Mouse (Mus musculus) left cerebral cortex, adult 2 months (tissue): ENCODE measurements around the gene Pzp. TPM values are rescaled to one million over a fixed set of nuclear protein-coding genes. Genes with fewer than 3 reads are reported as not detected.

Experiments
- DNase-seq, 2 experiments: peaks; one replicate each; pipeline ENCODE4 v3.0.0; 2021 to 2022; ENCODE audit warnings: low spot score in 2 of 2, mixed read lengths in 1 of 2; ENCODE audit errors: extremely low spot score in 1 of 2
- H3K27ac ChIP-seq: fragments of 200-600 bp; 2 replicates; pipeline ENCODE4 v1.8.1; 2022
- H3K4me3 ChIP-seq: fragments of 200-600 bp; 2 replicates; pipeline ENCODE4 v1.8.1; 2022
- CTCF ChIP-seq: fragments of 200-600 bp; IDR thresholded peaks from 2 replicates; pipeline ENCODE4 v1.8.1; 2022; ENCODE audit warnings: antibody characterized with exemption, mild to moderate bottlenecking, moderate library complexity
- intact Hi-C: fragments of 180-260 bp; cut with DNase I; formaldehyde crosslinking; loops from one replicate; pipeline ENCODE4 v1.15.1; 2025
- total RNA-seq, 2 experiments: library from RNA; stranded (reverse); gene quantifications; 2 replicates each; pipeline ENCODE4 v1.2.3; 2021

The Pzp gene
- total RNA-seq, 2 experiments from 2014 or later, result not detected

GRCm38 (mm10) chr6:128440238-128440637 is 86.3 kb downstream of the Pzp start:
- Histone ChIP-seq H3K4me3 (no peak overlapping the region), H3K27ac (no peak overlapping the region)
- no peak for DNase-seq
- intact Hi-C loops, result loop anchor here (10.0 kb wide), 1 partner anchor 185 kb away; the partner anchor contains the start of gene Klrb1a
- peak; percentile 3; the same call in 1 of the 2 replicates for TF ChIP-seq CTCF

GRCm38 (mm10) chr6:128438871-128439341 is 87.6 kb downstream of the Pzp start:
- Histone ChIP-seq H3K27ac (peak overlapping the region; percentile 71), H3K4me3 (peak overlapping the region; percentile 98)
- DNase-seq, result no peak
- TF ChIP-seq CTCF, result no peak
- intact Hi-C loops, result loop anchor here (5.0 to 10.0 kb wide), 2 partner anchors 38 to 1096 kb away; partner anchors contain the start of gene Gabarapl1

GRCm38 (mm10) chr6:128438317-128438870 is 88.1 kb downstream of the Pzp start, which contains the start of gene Fkbp4:
TSS of gene Fkbp4 (minus strand) at chr6:128438677.
- peak within 1 kb of the TSS; percentile 98 for H3K4me3 ChIP-seq
- peak; percentile 95 for DNase-seq
- no peak; the same call in 1 of the 2 replicates for TF ChIP-seq CTCF
- intact Hi-C loops, result loop anchor here (5.0 to 10.0 kb wide), 2 partner anchors 39 to 1096 kb away; partner anchors contain the start of gene Gabarapl1
- peak within 1 kb of the TSS; percentile 91 for H3K27ac ChIP-seq

- Histone ChIP-seq H3K4me3 (peak overlapping the region; percentile 98), H3K27ac (peak overlapping the region; percentile 91)
- DNase-seq, result peak; percentile 55 to 67
- no peak for TF ChIP-seq CTCF
- intact Hi-C loops, result loop anchor here (5.0 to 10.0 kb wide), 2 partner anchors 39 to 1097 kb away; partner anchors contain the start of gene Gabarapl1
These were observed 88.7 kb downstream of the Pzp start for GRCm38 (mm10) chr6:128437731-128438316.

GRCm38 (mm10) chr6:128437288-128437687 is 89.2 kb downstream of the Pzp start:
- intact Hi-C loops, result loop anchor here (5.0 to 10.0 kb wide), 2 partner anchors 40 to 1098 kb away; partner anchors contain the start of gene Gabarapl1
- H3K4me3 ChIP-seq, result peak overlapping the region; percentile 98
- no peak for TF ChIP-seq CTCF
- DNase-seq, result no peak
- H3K27ac ChIP-seq, result peak overlapping the region; percentile 91

GRCm38 (mm10) chr6:128436356-128437005 is 90.0 kb downstream of the Pzp start:
- no peak overlapping the region for H3K27ac ChIP-seq
- intact Hi-C loops, result loop anchor here (5.0 to 10.0 kb wide), 2 partner anchors 41 to 1098 kb away; partner anchors contain the start of gene Gabarapl1
- no peak for DNase-seq
- no peak overlapping the region for H3K4me3 ChIP-seq
- TF ChIP-seq CTCF, result no peak

GRCm38 (mm10) chr6:128435474-128435873 is 91.0 kb downstream of the Pzp start:
- intact Hi-C loops, result loop anchor here (5.0 to 10.0 kb wide), 2 partner anchors 42 to 1099 kb away; partner anchors contain the start of gene Gabarapl1
- no peak overlapping the region for H3K4me3 ChIP-seq
- H3K27ac ChIP-seq, result no peak overlapping the region
- no peak for DNase-seq
- TF ChIP-seq CTCF, result no peak

Other genes with a start within 250 kb of the Pzp start
- 1 to 10 TPM in 1 of 2 experiments, under 1 TPM in 1; 0.91 to 1.7 TPM for gene Tead4, start 225.9 kb downstream of the Pzp start, total RNA-seq
- gene Tulp3, start 170.9 kb downstream of the Pzp start, total RNA-seq, result 10 to 100 TPM; 20.1 to 21.9 TPM
- 10 to 100 TPM; 18.4 to 19.1 TPM for gene Rhno1, start 163.8 kb downstream of the Pzp start, total RNA-seq
- gene Foxm1, start 163.8 kb downstream of the Pzp start, total RNA-seq, result 1 to 10 TPM; 1.1 to 2.1 TPM
- 1 to 10 TPM in 1 of 2 experiments, under 1 TPM in 1; 0.79 to 1.1 TPM for gene Tex52, start 151.3 kb downstream of the Pzp start, total RNA-seq
- not detected for gene Gm44596, start 151.2 kb downstream of the Pzp start, total RNA-seq
- gene Nrip2, start 127.4 kb downstream of the Pzp start, total RNA-seq, result 10 to 100 TPM; 12.7 to 13.7 TPM
- 10 to 100 TPM; 34.8 to 36.0 TPM for gene Itfg2, start 101.8 kb downstream of the Pzp start, total RNA-seq
- 100 to 1,000 TPM; 118 TPM for gene Fkbp4, start 88.0 kb downstream of the Pzp start, total RNA-seq
- gene A2ml1, start 54.9 kb upstream of the Pzp start, total RNA-seq, result 10 to 100 TPM; 13.7 to 14.6 TPM
- gene Klrb1a, start 96.8 kb upstream of the Pzp start, total RNA-seq, result not detected
- gene Clec2h, start 135.7 kb upstream of the Pzp start, total RNA-seq, result under 1 TPM in 1 of 2 experiments, not detected in 1; 0.42 TPM
- gene Klrb1, start 196.3 kb upstream of the Pzp start, total RNA-seq, result not detected